Mouse (Mus musculus): Measurements from ENCODE around the gene Srm. TPM values are rescaled to one million over a fixed set of nuclear protein-coding genes. Genes with fewer than 3 reads are reported as not detected.

Srm gene
- total and polyA plus RNA-seq, 3 experiments, result 136 to 640 (median 151) TPM

DNA sequence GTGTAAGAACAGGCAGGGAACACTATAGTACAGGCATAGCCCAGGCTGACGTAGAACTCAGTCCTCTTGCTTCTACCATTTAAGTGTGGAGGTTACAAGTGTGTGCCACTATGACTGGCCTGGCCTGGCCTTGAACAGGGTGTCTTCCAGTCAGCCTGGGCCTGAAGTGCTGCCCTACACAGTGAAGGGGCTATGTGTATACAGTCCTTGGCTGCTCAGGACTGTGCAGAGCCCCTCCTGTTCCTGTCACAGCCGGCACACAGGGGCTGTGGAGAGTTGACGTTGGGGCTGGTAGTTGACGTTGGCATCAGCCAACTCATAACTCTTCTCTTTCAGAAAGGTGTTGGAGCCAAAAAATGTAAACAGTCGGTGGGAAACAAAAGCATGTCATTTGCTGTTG, 9.9 kb upstream of the Srm start:
- no peak overlapping the region for H3K9ac ChIP-seq (ENCODE audit: insufficient read depth, low read depth)
- no peak for DNase-seq (ENCODE audit: extremely low read depth)
- H3K4me1 ChIP-seq (ENCODE audit: control insufficient read depth in 1 of 2, insufficient read depth in 2 of 2), result peaks cover 7 to 27% of the 10 kb centered on the region in 2 experiments; a peak in 3 of 4 replicates
- H3K27ac ChIP-seq (ENCODE audit: insufficient read depth, low read depth), result no peak overlapping the region
- H3K9me3 ChIP-seq (replicated peaks; ENCODE audit: low read length), result no peaks in the 10 kb centered on the region
- no peak overlapping the region for H3K4me2 ChIP-seq (ENCODE audit: insufficient read depth, low read depth, poor library complexity, severe bottlenecking)
- no peaks in the 10 kb centered on the region for H3K79me2 ChIP-seq (replicated peaks; ENCODE audit: control insufficient read depth, extremely low read depth, insufficient read depth, poor library complexity, severe bottlenecking)
- in situ Hi-C loops (cut with MboI; ENCODE audit: low pct_ligation_motif_present, low pct_unique_long_range_greater_than_20kb, low sequenced_read_pairs), result no loop called here
- H3K27me3 ChIP-seq (replicated peaks), result no peaks in the 10 kb centered on the region
- dilution Hi-C loops (cut with MboI; ENCODE audit: extremely low pct_ligation_motif_present, extremely low pct_unique_long_range_greater_than_20kb, low sequenced_read_pairs), result no loop called here
- H3K4me3 ChIP-seq (replicated peaks in 1 of 3; ENCODE audit: low read depth in 2 of 3, low read length in 2 of 3, poor library complexity in 1 of 3), result no peak overlapping the region
- H3K36me3 ChIP-seq (replicated peaks in 1 of 2; ENCODE audit: control insufficient read depth in 1 of 2, insufficient read depth in 1 of 2, low read length in 1 of 2), result peaks cover 62 to 77% of the 10 kb centered on the region in 2 experiments
- TF ChIP-seq ZMIZ1 (IDR thresholded peaks at IDR 0.05; ENCODE audit: low read depth, low read length), result no peak
- no peak for TF ChIP-seq HCFC1 (IDR thresholded peaks at IDR 0.05; ENCODE audit: low read depth, low read length)
- TF ChIP-seq NRF1 (IDR thresholded peaks at IDR 0.05; ENCODE audit: low read depth, low read length), result no peak
- no peak for TF ChIP-seq JUN (IDR thresholded peaks at IDR 0.05; ENCODE audit: insufficient read depth, low read depth, low read length)

DNA sequence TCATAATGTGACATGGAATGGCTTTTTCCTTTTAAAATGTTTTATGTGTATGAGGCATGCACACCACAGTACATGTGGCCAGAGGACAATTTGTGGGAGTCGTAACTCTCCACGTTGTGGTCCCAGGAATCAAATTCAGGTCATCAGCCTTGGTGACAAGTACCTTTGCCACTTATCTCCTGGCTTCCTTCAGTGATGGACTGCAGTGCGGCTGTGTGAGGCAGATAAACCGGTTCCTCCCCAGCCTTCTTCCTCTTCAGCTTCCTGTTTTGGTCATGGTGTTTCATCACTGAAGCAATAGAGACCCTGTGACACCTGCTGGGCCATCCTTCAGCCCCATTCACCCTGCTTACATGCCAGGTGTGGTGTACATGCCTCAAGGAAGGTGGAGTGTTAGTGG, 8.0 kb upstream of the Srm start:
- dilution Hi-C loops (cut with MboI; ENCODE audit: extremely low pct_ligation_motif_present, extremely low pct_unique_long_range_greater_than_20kb, low sequenced_read_pairs), result no loop called here

DNA sequence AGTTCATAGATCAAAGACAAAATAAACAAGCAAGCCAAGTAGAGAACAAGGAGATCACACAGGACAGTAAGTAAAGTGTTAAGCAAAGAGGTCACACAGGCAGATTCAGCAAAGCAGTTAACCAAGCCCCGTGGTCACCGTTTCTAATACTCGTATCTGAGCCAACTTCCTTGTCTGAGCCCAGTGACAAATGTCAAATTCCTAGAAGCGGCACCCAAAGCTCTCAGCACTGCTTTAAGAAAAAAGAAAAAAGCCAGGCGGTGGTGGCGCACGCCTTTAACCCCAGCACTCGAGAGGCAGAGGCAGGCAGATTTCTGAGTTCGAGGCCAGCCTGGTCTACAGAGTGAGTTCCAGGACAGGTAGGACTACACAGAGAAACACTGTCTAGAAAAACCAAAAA, 4.7 kb upstream of the Srm start:
- no peak overlapping the region for H3K9ac ChIP-seq (ENCODE audit: insufficient read depth, low read depth)
- no peak for DNase-seq (ENCODE audit: extremely low read depth)
- no peak for TF ChIP-seq MAX (IDR thresholded peaks at IDR 0.05; ENCODE audit: low read length)
- TF ChIP-seq ETS1 (conservative IDR thresholded peaks at IDR 0.05; ENCODE audit: low read depth, low read length), result no peak
- H3K27ac ChIP-seq (ENCODE audit: insufficient read depth, low read depth), result no peak overlapping the region
- H3K9me3 ChIP-seq (replicated peaks; ENCODE audit: low read length), result no peaks in the 10 kb centered on the region
- no peak overlapping the region for H3K4me2 ChIP-seq (ENCODE audit: insufficient read depth, low read depth, poor library complexity, severe bottlenecking)
- H3K27me3 ChIP-seq (replicated peaks), result no peaks in the 10 kb centered on the region
- peaks cover 6 to 22% of the 10 kb centered on the region in 2 experiments for H3K4me1 ChIP-seq (ENCODE audit: control insufficient read depth in 1 of 2, insufficient read depth in 2 of 2)
- peaks cover 3% of the 10 kb centered on the region for H3K79me2 ChIP-seq (replicated peaks; ENCODE audit: control insufficient read depth, extremely low read depth, insufficient read depth, poor library complexity, severe bottlenecking)
- in situ Hi-C loops (cut with MboI; ENCODE audit: low pct_ligation_motif_present, low pct_unique_long_range_greater_than_20kb, low sequenced_read_pairs) (no loop called here), dilution Hi-C loops (cut with MboI; ENCODE audit: extremely low pct_ligation_motif_present, extremely low pct_unique_long_range_greater_than_20kb, low sequenced_read_pairs) (no loop called here)
- peaks cover 14 to 26% of the 10 kb centered on the region in 2 experiments for H3K36me3 ChIP-seq (replicated peaks in 1 of 2; ENCODE audit: control insufficient read depth in 1 of 2, insufficient read depth in 1 of 2, low read length in 1 of 2)
- no peak overlapping the region for H3K4me3 ChIP-seq (replicated peaks in 1 of 3; ENCODE audit: low read depth in 2 of 3, low read length in 2 of 3, poor library complexity in 1 of 3)

More for the DNA sequence above, 8.0 kb upstream of the Srm start:
- Histone ChIP-seq H3K4me3 (replicated peaks in 1 of 3; ENCODE audit: low read depth in 2 of 3, low read length in 2 of 3, poor library complexity in 1 of 3) (no peak overlapping the region), H3K9ac (ENCODE audit: insufficient read depth, low read depth) (no peak overlapping the region), H3K27me3 (replicated peaks) (no peaks in the 10 kb centered on the region), H3K9me3 (replicated peaks; ENCODE audit: low read length) (no peaks in the 10 kb centered on the region), H3K36me3 (replicated peaks in 1 of 2; ENCODE audit: control insufficient read depth in 1 of 2, insufficient read depth in 1 of 2, low read length in 1 of 2) (peaks cover 48 to 60% of the 10 kb centered on the region in 2 experiments), H3K4me1 (ENCODE audit: control insufficient read depth in 1 of 2, insufficient read depth in 2 of 2) (peaks cover 7 to 22% of the 10 kb centered on the region in 2 experiments; a peak in 3 of 4 replicates), H3K27ac (ENCODE audit: insufficient read depth, low read depth) (no peak overlapping the region), H3K4me2 (ENCODE audit: insufficient read depth, low read depth, poor library complexity, severe bottlenecking) (no peak overlapping the region), H3K79me2 (replicated peaks; ENCODE audit: control insufficient read depth, extremely low read depth, insufficient read depth, poor library complexity, severe bottlenecking) (no peaks in the 10 kb centered on the region)
- in situ Hi-C loops (cut with MboI; ENCODE audit: low pct_ligation_motif_present, low pct_unique_long_range_greater_than_20kb, low sequenced_read_pairs), result no loop called here
- DNase-seq (ENCODE audit: extremely low read depth), result no peak
- TF ChIP-seq SIN3A (IDR thresholded peaks at IDR 0.05; ENCODE audit: low read length), result no peak
- TF ChIP-seq SMC3 (IDR thresholded peaks at IDR 0.05; ENCODE audit: low read depth, low read length), result no peak
- no peak for TF ChIP-seq MAZ (IDR thresholded peaks at IDR 0.05; ENCODE audit: low read depth, low read length)
- no peak for TF ChIP-seq MEF2A (IDR thresholded peaks at IDR 0.05; ENCODE audit: borderline replicate concordance, low read depth, low read length)
- TF ChIP-seq ETS1 (conservative IDR thresholded peaks at IDR 0.05; ENCODE audit: low read depth, low read length), result no peak
- no peak for TF ChIP-seq CHD1 (IDR thresholded peaks at IDR 0.05; ENCODE audit: low read depth, low read length)
- TF ChIP-seq CHD2 (IDR thresholded peaks at IDR 0.05; ENCODE audit: low read length), result no peak
- no peak for TF ChIP-seq UBTF (IDR thresholded peaks at IDR 0.05; ENCODE audit: low read depth, low read length)

Measured in CH12.LX (cell line).